Mouse (Mus musculus) thymus, postnatal 25 days (tissue): ENCODE measurements around the gene Mon2.

Experiments
- DNase-seq: peaks from one replicate; pipeline ENCODE4 v3.0.0; 2022

Gene Mon2

GRCm38 (mm10) chr10:122961494-122961893 lies 114.8 kb downstream of the Mon2 start:
- DNase-seq, result no peak

GRCm38 (mm10) chr10:122960738-122961137 lies 115.6 kb downstream of the Mon2 start:
- no peak for DNase-seq

GRCm38 (mm10) chr10:122960216-122960615 lies 116.1 kb downstream of the Mon2 start:
- DNase-seq, result no peak

GRCm38 (mm10) chr10:122958699-122959098 lies 117.6 kb downstream of the Mon2 start:
- DNase-seq, result no peak

GRCm38 (mm10) chr10:122957918-122958317 lies 118.4 kb downstream of the Mon2 start:
- no peak for DNase-seq

- DNase-seq, result no peak
Observed at GRCm38 (mm10) chr10:122953576-122953975, 122.7 kb downstream of the Mon2 start.

- no peak for DNase-seq
Observed at GRCm38 (mm10) chr10:122950966-122951365, 125.3 kb downstream of the Mon2 start.

GRCm38 (mm10) chr10:122944888-122945287 lies 131.4 kb downstream of the Mon2 start:
- DNase-seq, result no peak

- DNase-seq, result no peak
Observed at GRCm38 (mm10) chr10:122943824-122944223, 132.5 kb downstream of the Mon2 start.

- no peak for DNase-seq
Observed at GRCm38 (mm10) chr10:122942771-122943170, 133.5 kb downstream of the Mon2 start.
